Mouse (Mus musculus) right cerebral cortex, postnatal 36 days (tissue): ENCODE results near the gene Olfr490.

Experiments used
- DNase-seq, 2 experiments: peaks; one replicate each; pipeline ENCODE4 v3.0.0; 2022; ENCODE audit warnings: low spot score in 2 of 2, mixed read lengths in 1 of 2

Olfr490 gene

DNA sequence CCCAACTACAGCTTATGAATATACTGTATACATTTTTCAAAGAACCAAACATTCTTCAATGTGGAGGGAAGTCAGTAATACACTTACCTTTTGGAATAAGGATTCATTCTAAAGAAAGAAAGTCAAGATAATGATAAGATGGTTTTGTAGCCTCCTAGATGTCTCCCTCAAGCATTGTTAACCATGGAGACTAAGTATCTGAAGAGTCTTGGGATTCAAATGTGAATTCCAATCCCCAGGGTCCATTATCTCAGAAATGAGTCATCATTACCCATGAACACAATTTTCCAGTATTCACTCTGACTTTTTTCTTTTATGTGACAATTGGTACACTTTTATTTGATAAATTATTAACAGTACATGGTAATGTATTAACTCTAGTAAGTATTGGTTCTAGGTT lies at the start of gene Olfr490:
Gene Olfr490, minus strand, starts transcription at position 101 of the 400 bp plus-strand sequence.
- DNase-seq = no peak

DNA sequence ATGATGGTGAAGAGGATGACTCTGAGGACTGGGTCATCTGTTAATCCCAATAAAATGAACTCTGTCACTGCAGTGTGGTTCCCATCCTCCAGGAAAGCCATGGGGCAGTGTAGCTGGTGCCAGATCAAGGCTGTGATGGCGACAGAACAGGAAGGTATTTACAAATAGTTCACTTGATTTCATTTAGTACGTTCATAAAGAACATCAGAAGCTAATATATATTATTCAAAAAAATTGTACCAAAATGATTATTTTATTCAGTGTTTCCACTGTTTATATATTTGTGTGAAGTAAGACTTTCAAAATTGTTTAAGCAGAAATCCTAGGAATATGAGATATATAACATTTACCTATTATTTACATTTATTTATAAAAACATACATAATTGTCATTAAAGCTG lies 34.8 kb upstream of the Olfr490 start, which contains the start of gene Olfr492:
Gene Olfr492, minus strand, starts transcription at position 101 of the 400 bp plus-strand sequence.
- no peak for DNase-seq

DNA sequence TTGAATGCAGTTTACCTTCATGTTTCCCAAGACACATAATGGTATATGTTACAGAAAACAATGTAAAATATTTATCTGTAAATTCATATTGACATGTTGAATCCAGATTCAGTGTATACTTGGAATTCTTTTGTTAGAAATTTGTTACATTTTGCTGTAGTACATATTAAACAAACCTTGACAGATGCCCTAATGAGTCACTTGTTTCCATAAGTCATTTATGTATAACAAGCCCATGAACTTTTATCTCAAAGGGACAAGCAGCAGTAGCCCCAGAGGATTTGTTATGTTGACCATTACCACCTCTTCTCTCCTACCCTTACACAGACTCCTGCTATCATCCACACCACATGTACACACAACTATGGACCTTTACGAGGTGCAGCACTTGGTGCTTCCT lies 24.4 kb upstream of the Olfr490 start, which contains the start of gene Olfr491:
Gene Olfr491, plus strand, starts transcription at position 301 of the 400 bp plus-strand sequence.
- no peak for DNase-seq

DNA sequence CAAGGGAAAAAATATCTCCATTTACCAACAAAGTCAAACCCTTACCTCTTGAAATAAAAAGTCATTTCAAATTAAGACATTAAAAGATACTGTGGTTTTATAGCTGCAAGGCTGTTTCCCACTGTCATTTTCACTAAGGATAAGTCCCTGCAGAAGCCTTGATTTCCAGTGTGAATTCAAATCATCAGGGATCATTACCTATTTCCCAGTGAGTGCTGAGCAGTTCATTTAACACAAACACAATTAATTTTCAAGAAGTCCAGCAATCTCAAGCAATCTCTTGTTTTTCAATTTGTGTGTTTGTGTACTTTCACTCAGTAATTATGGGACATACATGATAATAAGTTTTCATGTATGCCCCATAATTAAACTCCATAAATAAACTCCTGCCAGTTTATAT lies 30.5 kb downstream of the Olfr490 start, which contains the start of gene Olfr488:
Gene Olfr488, minus strand, starts transcription at position 101 of the 400 bp plus-strand sequence.
- DNase-seq = no peak
